Mouse (Mus musculus) liver, postnatal 0 days (tissue): ENCODE measurements around the gene Palm3. TPM values are rescaled to one million over a fixed set of nuclear protein-coding genes. Genes with fewer than 3 reads are reported as not detected.

Experiments
- ATAC-seq: fragments of 200-750 bp; cut with Nextera tagmentation; 2 replicates; pipeline ENCODE4 v1.8.0; 2017; ENCODE audit warnings: mild to moderate bottlenecking, moderate library complexity
- DNase-seq: peaks from one replicate; pipeline ENCODE4 v3.0.0-alpha.2; 2016
- H3K27ac ChIP-seq: fragments of 300-500 bp; sonication (generic); 2 replicates; pipeline ENCODE4 v1.5.1; 2014; ENCODE audit warnings: antibody characterized with exemption, moderate library complexity, mild to moderate bottlenecking, low read depth
- H3K27me3 ChIP-seq: fragments of 300-500 bp; sonication (generic); 2 replicates; pipeline ENCODE4 v1.6.1; 2014; ENCODE audit warnings: low read length, control low read depth, mixed read lengths; ENCODE audit not compliant: insufficient read depth
- H3K36me3 ChIP-seq: fragments of 300-500 bp; sonication (generic); replicated peaks from 2 replicates; pipeline ENCODE4 v1.6.1; 2014; ENCODE audit warnings: mild to moderate bottlenecking, control low read depth, low read length, moderate library complexity, mixed read lengths; ENCODE audit not compliant: insufficient read depth
- H3K4me1 ChIP-seq: fragments of 300-500 bp; sonication (generic); 2 replicates; pipeline ENCODE4 v1.6.1; 2014; ENCODE audit warnings: antibody characterized with exemption, mild to moderate bottlenecking, control low read depth; ENCODE audit not compliant: insufficient read depth
- H3K4me2 ChIP-seq: fragments of 300-500 bp; sonication (generic); 2 replicates; pipeline ENCODE4 v1.6.1; 2014; ENCODE audit warnings: low read depth, mild to moderate bottlenecking, low read length, moderate library complexity, mixed read lengths
- H3K4me3 ChIP-seq: fragments of 300-500 bp; sonication (generic); 2 replicates; pipeline ENCODE4 v1.5.1; 2014; ENCODE audit warnings: low read depth, low read length
- H3K9ac ChIP-seq: fragments of 300-500 bp; sonication (generic); replicated peaks from 2 replicates; pipeline ENCODE4 v1.6.1; 2014; ENCODE audit warnings: mild to moderate bottlenecking, moderate library complexity
- H3K9me3 ChIP-seq: fragments of 300-500 bp; sonication (generic); 2 replicates; pipeline ENCODE4 v1.6.1; 2016; ENCODE audit warnings: mild to moderate bottlenecking, control low read depth, low read length, mixed read lengths
- CTCF ChIP-seq: sonication (generic); IDR thresholded peaks from 2 replicates; pipeline ENCODE4 v1.5.1; 2016; ENCODE audit warnings: antibody characterized with exemption, low read depth
- EP300 ChIP-seq: IDR thresholded peaks from 2 replicates; pipeline ENCODE4 v1.6.1; 2016; ENCODE audit warnings: antibody characterized with exemption, low read depth, mild to moderate bottlenecking
- WGBS: fragments of 180-500 bp; shearing (Covaris S2); extraction: QIAGEN DNeasy Blood & Tissue Kit; methylation state at CpG from one replicate; pipeline ENCODE4 v1.1.7; 2014; ENCODE audit not compliant: insufficient replicate concordance; 5-methylcytosine and 5-hydroxymethylcytosine counted together
- polyA plus RNA-seq: library from polyadenylated mRNA; unstranded; fragments of >200 nt; fragmentation: Nextera tagmentation; extraction: Ambion mirVana; gene quantifications from 2 replicates; pipeline ENCODE4 v1.2.1, GENCODE M21; 2015

Gene Palm3
- polyA plus RNA-seq, 1 experiment from 2014 or later, result 0.04 TPM

DNA sequence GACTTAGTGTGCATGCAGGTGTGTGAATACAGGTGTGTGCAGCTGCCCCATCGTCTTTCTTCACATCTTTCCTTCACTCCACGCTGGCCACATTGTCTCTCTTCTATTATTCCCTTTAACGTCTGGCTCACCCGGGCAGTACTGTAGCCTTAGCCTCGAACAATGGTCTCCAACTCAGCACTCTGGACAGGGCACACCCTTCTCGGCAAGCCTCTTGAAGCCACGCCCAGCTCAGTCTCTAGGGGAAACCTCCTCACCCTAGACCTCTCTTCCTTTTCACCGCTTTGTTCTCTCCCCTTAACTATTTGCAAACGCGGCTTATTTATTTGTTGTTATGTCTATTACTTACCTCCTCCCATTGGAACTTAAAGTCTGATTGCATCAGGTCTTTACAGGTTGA lies 6.2 kb downstream of the Palm3 start:
- peak; percentile 42 for DNase-seq
- Histone ChIP-seq H3K4me3 (no peak overlapping the region), H3K27ac (no peak overlapping the region), H3K4me1 (peaks cover 4% of the 10 kb centered on the region), H3K9ac (no peak overlapping the region), H3K27me3 (peaks cover 43% of the 10 kb centered on the region), H3K9me3 (no peaks in the 10 kb centered on the region), H3K36me3 (no peaks in the 10 kb centered on the region), H3K4me2 (no peak overlapping the region)
- 14% methylated on average over 10 of the region's 10 CpGs for WGBS
- ATAC-seq, result no peak
- TF ChIP-seq EP300 (no peak), CTCF (no peak)

DNA sequence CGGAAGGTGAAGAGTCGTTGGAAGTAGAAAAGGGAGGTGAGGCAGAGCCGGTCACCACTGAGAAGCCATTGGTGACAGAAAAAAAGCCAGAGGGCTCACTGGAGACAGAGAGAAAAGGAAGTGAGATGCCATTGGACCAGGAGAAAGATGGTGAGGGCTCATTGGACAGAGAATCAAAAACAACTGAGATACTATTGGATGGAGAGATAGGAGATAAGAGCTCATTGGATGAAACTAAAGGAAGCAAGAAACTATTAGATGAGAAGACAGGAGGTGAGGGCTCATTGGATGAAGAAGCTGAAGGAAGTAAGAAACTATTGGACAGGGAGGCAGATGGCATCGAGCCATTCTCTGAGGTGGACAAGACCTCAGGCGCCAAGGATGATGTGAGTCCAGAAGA lies 8.0 kb downstream of the Palm3 start:
- Histone ChIP-seq H3K27ac (no peak overlapping the region), H3K9ac (no peak overlapping the region), H3K4me2 (no peak overlapping the region), H3K27me3 (peaks cover 40% of the 10 kb centered on the region), H3K4me1 (peaks cover 4% of the 10 kb centered on the region), H3K36me3 (no peaks in the 10 kb centered on the region), H3K9me3 (no peaks in the 10 kb centered on the region), H3K4me3 (no peak overlapping the region)
- ATAC-seq (no peak), DNase-seq (no peak)
- 68% methylated on average over 5 of the region's 5 CpGs for WGBS
- TF ChIP-seq CTCF (no peak), EP300 (no peak)

DNA sequence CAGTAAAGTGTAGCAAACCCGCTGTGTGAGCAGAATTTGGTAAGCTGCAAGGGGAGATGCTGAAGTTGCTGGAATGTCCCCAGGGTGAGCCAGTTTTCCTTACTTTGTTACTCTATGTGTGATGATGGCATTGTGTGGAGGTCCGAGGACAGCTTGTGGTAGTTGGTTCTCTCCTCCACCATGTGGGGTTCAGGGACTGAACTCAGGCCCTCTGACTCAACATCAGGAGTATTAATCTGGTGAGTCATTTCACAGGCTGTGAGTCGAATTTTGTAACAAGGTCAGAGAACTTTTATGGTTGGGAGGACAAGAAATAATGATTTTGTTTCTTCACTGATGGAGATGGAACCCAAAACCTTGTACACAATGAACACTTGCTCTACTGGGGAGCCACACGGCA lies 11.5 kb downstream of the Palm3 start:
- Histone ChIP-seq H3K36me3 (no peaks in the 10 kb centered on the region), H3K9ac (no peak overlapping the region), H3K9me3 (no peaks in the 10 kb centered on the region), H3K4me3 (no peak overlapping the region), H3K4me2 (no peak overlapping the region), H3K27ac (no peak overlapping the region), H3K27me3 (peaks cover 9% of the 10 kb centered on the region), H3K4me1 (no peaks in the 10 kb centered on the region)
- no peak for TF ChIP-seq CTCF
- no peak for TF ChIP-seq EP300
- WGBS, result 70% methylated on average over 4 of the region's 4 CpGs
- DNase-seq (no peak), ATAC-seq (no peak)

DNA sequence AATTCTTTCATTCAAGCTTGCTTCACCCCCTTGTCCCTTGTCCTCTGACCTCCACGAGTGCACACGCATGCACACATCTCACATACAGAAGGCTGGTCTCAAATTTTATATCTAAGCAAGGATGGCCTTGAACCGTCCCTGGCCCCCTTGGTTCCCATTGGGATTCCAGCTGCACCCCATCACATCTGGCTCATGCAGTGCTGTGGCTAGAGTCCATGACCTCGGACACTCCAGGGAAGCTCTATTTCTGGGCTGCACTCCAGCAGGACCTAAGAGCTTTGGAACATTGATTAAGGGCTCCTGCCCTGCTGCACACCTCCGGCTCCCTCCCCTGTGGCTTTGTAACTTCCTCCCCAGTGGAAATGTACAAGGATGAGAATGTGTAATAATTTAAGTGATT lies 16.7 kb downstream of the Palm3 start:
- no peak for DNase-seq

DNA sequence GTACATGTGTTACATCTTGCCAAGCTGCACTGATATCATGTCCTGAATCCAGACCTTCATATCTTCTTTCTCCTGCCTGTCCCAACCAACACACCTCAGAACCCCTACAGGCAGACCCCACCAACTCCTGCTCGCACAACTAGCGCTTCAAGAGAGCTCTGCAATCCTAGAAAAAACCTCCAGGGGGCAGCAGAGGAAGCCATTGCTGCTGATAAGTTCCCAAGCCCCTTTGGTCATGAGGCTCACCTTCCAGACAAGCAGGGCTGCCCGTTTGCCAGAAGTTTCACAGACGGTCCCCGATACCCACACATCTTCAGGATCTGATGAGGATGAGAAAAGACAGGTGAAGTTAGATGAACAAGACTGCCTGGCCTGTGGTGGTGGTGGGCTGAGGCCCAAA lies 17.8 kb downstream of the Palm3 start:
- Histone ChIP-seq H3K9ac (no peak overlapping the region), H3K9me3 (no peaks in the 10 kb centered on the region), H3K27me3 (peaks cover 32% of the 10 kb centered on the region), H3K27ac (no peak overlapping the region), H3K36me3 (no peaks in the 10 kb centered on the region), H3K4me1 (peaks cover 3% of the 10 kb centered on the region; the same call in 1 of the 2 replicates), H3K4me2 (no peak overlapping the region), H3K4me3 (no peak overlapping the region)
- 7% methylated on average over 5 of the region's 5 CpGs for WGBS
- peak; percentile 80 for DNase-seq
- no peak for TF ChIP-seq EP300
- peak; percentile 90 for TF ChIP-seq CTCF
- no peak for ATAC-seq

More for the DNA sequence above, 16.7 kb downstream of the Palm3 start:
- 76% methylated on average over 5 of the region's 5 CpGs for WGBS
- no peak overlapping the region for H3K27ac ChIP-seq
- peaks cover 3% of the 10 kb centered on the region; the same call in 1 of the 2 replicates for H3K4me1 ChIP-seq
- no peak for ATAC-seq
- no peaks in the 10 kb centered on the region for H3K9me3 ChIP-seq
- no peak overlapping the region for H3K9ac ChIP-seq
- no peak overlapping the region for H3K4me2 ChIP-seq
- no peak for TF ChIP-seq EP300
- TF ChIP-seq CTCF, result no peak
- H3K4me3 ChIP-seq, result no peak overlapping the region
- no peaks in the 10 kb centered on the region for H3K36me3 ChIP-seq
- H3K27me3 ChIP-seq, result peaks cover 21% of the 10 kb centered on the region

DNA sequence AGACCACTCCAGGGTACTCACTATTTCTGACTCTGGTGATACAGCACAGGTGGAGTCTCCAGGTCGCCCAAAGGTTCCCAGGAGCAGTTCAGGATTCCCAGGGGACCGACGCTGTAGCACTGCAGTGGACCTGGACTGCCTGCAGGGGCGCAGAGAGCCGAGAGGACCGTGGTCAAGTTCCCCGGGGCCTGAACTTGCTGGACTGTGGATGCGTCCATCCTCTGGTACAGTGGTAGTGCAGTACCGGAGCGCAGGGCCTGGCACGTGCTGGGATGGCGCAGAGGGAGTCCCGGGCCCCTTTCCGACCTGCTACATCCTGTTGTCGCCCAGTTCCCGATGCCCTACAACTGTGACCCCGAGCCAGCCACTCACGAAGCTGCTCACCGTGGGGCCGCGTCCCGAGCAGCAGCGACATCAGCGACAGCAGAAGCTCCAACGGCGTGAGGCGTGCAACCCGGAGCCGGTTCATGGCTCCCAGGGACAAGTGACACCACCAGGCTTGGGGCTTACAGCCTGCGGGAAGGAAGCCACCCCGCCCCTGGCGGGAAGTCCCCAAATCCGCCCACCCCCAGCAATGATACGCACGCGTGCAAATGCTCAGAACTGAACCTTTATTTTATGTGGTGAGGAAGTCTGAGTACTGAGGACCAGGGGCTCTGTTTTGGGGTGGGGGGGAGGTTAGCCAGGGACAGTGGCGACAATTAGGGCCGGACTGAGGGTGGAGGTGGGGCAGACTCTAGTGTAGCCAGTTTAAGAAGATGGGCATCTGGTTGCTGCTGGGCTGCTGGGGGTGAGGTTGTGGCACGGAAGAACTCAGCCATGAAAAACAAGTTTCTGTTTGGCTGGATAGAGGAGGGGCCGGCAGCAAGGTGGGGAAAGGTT lies 21.0 kb downstream of the Palm3 start, which contains the start of gene Il27ra:
TSS of gene Il27ra (minus strand) at position 524 of the 882 bp plus-strand sequence.
- Histone ChIP-seq H3K9ac (peak within 1 kb of the TSS; percentile 35; the same call in 1 of the 2 replicates), H3K27me3 (peaks cover 44% of the 10 kb centered on the region), H3K27ac (no peak within 1 kb of the TSS), H3K36me3 (no peaks in the 10 kb centered on the region), H3K4me3 (peak within 1 kb of the TSS; percentile 41), H3K4me2 (peak within 1 kb of the TSS; percentile 67), H3K4me1 (peaks cover 3% of the 10 kb centered on the region; the same call in 1 of the 2 replicates), H3K9me3 (no peaks in the 10 kb centered on the region)
- ATAC-seq (peak; percentile 73), DNase-seq (peak; percentile 74)
- WGBS, result 3% methylated on average over 38 of the region's 40 CpGs
- TF ChIP-seq CTCF (peak; percentile 78), EP300 (no peak)
